Mouse (Mus musculus): ENCODE results near the gene Tor2a.

DNA sequence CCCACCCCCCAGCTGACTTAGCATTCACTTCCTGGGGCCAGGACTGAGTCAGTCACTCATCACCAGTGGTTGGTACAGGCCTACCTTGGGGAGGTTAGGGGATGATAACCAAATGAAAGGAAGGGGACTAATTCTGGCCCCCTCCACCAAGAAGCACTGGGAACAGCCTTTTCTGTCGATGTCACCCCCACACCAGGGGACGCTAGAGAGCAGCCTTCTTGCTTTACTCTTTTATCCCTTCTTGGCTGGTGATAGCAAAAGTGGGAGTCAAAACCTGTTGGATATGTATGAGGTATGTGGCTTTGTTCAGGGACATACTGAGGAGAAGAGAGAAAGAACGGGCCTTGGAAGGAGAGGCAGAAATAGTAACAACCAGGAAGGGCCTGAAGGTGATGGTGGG, 6.3 kb downstream of the Tor2a start:
- TF ChIP-seq EP300 (IDR thresholded peaks at IDR 0.05; ENCODE audit: low read length) (no peak), CTCF (conservative IDR thresholded peaks at IDR 0.05 in 1 of 2, IDR thresholded peaks at IDR 0.05 in 1 of 2; ENCODE audit: low read depth in 2 of 2, low read length in 2 of 2) (peak; percentile 54 to 55; a peak in 3 of 4 replicates), POLR2A (IDR thresholded peaks at IDR 0.05; ENCODE audit: low read depth, low read length) (no peak), TBP (conservative IDR thresholded peaks at IDR 0.05; ENCODE audit: low read depth, low read length) (no peak), BHLHE40 (IDR thresholded peaks at IDR 0.05; ENCODE audit: low read depth, low read length) (no peak)

Measured in CH12.LX (cell line).